12 mouse cellular contexts compared by ENCODE assay signal in the genomic region with DNA sequence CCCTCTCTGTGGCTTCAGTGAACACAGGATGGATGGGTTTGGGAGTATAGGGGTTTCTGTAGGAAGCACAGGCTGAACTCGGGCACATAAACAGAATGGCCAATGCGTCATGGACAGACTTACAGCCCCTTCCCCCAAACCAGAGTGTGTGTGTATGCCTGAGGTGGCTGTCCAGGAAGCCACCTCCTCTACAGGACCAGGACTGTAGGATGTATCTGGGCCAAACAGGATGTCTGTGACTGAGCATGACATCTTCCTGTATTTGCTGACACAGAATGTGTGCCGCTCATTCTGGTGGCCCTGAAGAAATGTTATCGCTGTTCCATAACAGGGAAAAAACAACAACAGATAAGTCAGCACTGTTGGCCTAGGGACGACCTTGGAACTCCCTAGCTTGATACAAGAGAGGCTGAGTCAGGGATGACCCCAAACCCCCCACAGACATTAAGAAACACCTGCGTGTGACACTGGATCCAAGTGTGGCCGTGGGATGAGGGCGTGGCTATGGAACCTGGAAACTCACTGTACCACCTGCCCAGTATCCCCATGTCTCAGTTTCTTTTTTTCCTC.
DNase-seq lines count a peak whose midpoint lies in the region; ATAC-seq and TF ChIP-seq lines count a peak whose summit lies in the region.
"Had no signal": no experiment of that assay in that cellular context is flagged by ENCODE, and none has a peak within 500 bp of the region (broad histone marks: within the 10 kb centered on the region; RNA-seq: fewer than 3 reads in every experiment).

No protein-coding gene starts in this region.

- peak; percentile 6 for DNase-seq in kidney, adult 18-20 months
- no peak for DNase-seq in kidney, adult 8-10 months
- DNase-seq in adrenal gland, postnatal 10 days, result peak; percentile 22
- DNase-seq in lung, postnatal 0 days (ENCODE audit: low spot score), result peak; percentile 48
- DNase-seq in retina, embryonic 14.5 days (ENCODE audit: low spot score), result no peak
- no peak for DNase-seq in urinary bladder, postnatal 36 days (ENCODE audit: low spot score in 2 of 2)
- DNase-seq: cerebellum, postnatal 36 days; thymus, adult 2 months had no signal

- H3K4me3 ChIP-seq in lung, postnatal 0 days (ENCODE audit: low read depth, low read length), result no peak overlapping the region
- H3K4me3 ChIP-seq: embryonic facial prominence, embryonic 15.5 days had no signal

- 60% methylated on average over 8 of the region's 8 CpGs for WGBS in lung, postnatal 0 days

- TF ChIP-seq EP300 in lung, postnatal 0 days (IDR thresholded peaks at IDR 0.05), result peak; percentile 75; the same call in 1 of the 2 replicates

- no peaks in the 10 kb centered on the region for H3K27me3 ChIP-seq in lung, postnatal 0 days (replicated peaks; ENCODE audit: insufficient read depth, low read length)
- H3K27me3 ChIP-seq: embryonic facial prominence, embryonic 15.5 days had no signal

- no peaks in the 10 kb centered on the region for H3K4me1 ChIP-seq in lung, postnatal 0 days (ENCODE audit: insufficient read depth, low read depth, low read length)

- no peak overlapping the region for H3K9ac ChIP-seq in lung, postnatal 0 days (replicated peaks; ENCODE audit: low read depth)
- H3K9ac ChIP-seq: embryonic facial prominence, embryonic 15.5 days had no signal

- no peak for TF ChIP-seq CTCF in lung, postnatal 0 days (IDR thresholded peaks at IDR 0.05)

- H3K9me3 ChIP-seq in lung, postnatal 0 days (ENCODE audit: low read length), result no peaks in the 10 kb centered on the region
- H3K9me3 ChIP-seq: embryonic facial prominence, embryonic 15.5 days had no signal

- ATAC-seq in hematopoietic stem cell, adult 5-6 weeks (replicated peaks in 1 of 2; ENCODE audit: insufficient read depth in 1 of 2, low FRiP score in 2 of 2, low TSS enrichment in 1 of 2, low read depth in 1 of 2, poor library complexity in 2 of 2, severe bottlenecking in 2 of 2), result peak; percentile 73 to 80
- ATAC-seq in lung, postnatal 0 days, result peak; percentile 94
- ATAC-seq: forebrain, embryonic 16.5 days; inflammation-experienced regulatory T-cells, adult 6 months had no signal

- no peak overlapping the region for H3K27ac ChIP-seq in lung, postnatal 0 days (ENCODE audit: low read length)
- H3K27ac ChIP-seq: embryonic facial prominence, embryonic 15.5 days had no signal

- no peaks in the 10 kb centered on the region for H3K36me3 ChIP-seq in lung, postnatal 0 days (ENCODE audit: insufficient read depth, low read length)
- H3K36me3 ChIP-seq: embryonic facial prominence, embryonic 15.5 days had no signal

- no peak overlapping the region for H3K4me2 ChIP-seq in lung, postnatal 0 days (replicated peaks; ENCODE audit: low read depth, low read length)
- H3K4me2 ChIP-seq: embryonic facial prominence, embryonic 15.5 days had no signal

Comparison
In these comparisons a context has a peak if more than half of its experiments do, and no peak if none do; other contexts are left out.
1. DNase-seq: peak in kidney, adult 18-20 months (single experiment), adrenal gland, postnatal 10 days (single experiment) and lung, postnatal 0 days (single experiment); none in kidney, adult 8-10 months (0 of 2), retina, embryonic 14.5 days (single experiment) and urinary bladder, postnatal 36 days (0 of 2).